Mouse (Mus musculus) liver, embryonic 14.5 days (tissue): ENCODE measurements around the gene Cebpa. TPM values are rescaled to one million over a fixed set of nuclear protein-coding genes. Genes with fewer than 3 reads are reported as not detected.

Experiments
- ATAC-seq: fragments of 200-750 bp; cut with Nextera tagmentation; 2 replicates; pipeline ENCODE4 v1.8.0; 2017; ENCODE audit warnings: moderate number of reproducible peaks, mild to moderate bottlenecking, moderate library complexity; ENCODE audit not compliant: insufficient read depth
- DNase-seq, 3 experiments: peaks; one replicate each; pipeline ENCODE4 v3.0.0-alpha.2; 2012 to 2013; ENCODE audit warnings: low read depth in 3 of 3, low spot score in 3 of 3
- H3K27ac ChIP-seq: fragments of 300-500 bp; sonication (generic); 2 replicates; pipeline ENCODE4 v1.5.1; 2014; ENCODE audit warnings: moderate library complexity, mild to moderate bottlenecking, control low read depth, inconsistent platforms
- H3K27me3 ChIP-seq: fragments of 300-500 bp; sonication (generic); 2 replicates; pipeline ENCODE4 v1.6.1; 2014; ENCODE audit warnings: mild to moderate bottlenecking, low read length, moderate library complexity; ENCODE audit not compliant: control insufficient read depth, insufficient read depth
- H3K36me3 ChIP-seq: fragments of 300-500 bp; sonication (generic); replicated peaks from 2 replicates; pipeline ENCODE4 v1.6.1; 2014; ENCODE audit warnings: low read depth; ENCODE audit not compliant: control insufficient read depth, insufficient read depth
- H3K4me1 ChIP-seq, 2 experiments: fragments of 200-500 bp in 1 of 2; fragments of 300-500 bp in 1 of 2; sonication (generic) in 1 of 2; replicated peaks; 2 replicates each; pipeline ENCODE4 v1.6.1; 2012 to 2014; ENCODE audit warnings: antibody characterized with exemption in 1 of 2, inconsistent platforms in 1 of 2, low read length in 1 of 2; ENCODE audit not compliant: control insufficient read depth in 2 of 2, insufficient read depth in 2 of 2
- H3K4me2 ChIP-seq: fragments of 300-500 bp; sonication (generic); 2 replicates; pipeline ENCODE4 v1.6.1; 2014; ENCODE audit warnings: low read depth, mild to moderate bottlenecking, control low read depth, moderate library complexity
- H3K4me3 ChIP-seq, 2 experiments: fragments of 200-500 bp in 1 of 2; fragments of 300-500 bp in 1 of 2; sonication (generic) in 1 of 2; 2 replicates each; pipeline ENCODE4 v1.5.1; 2012 to 2014; ENCODE audit warnings: low read depth in 2 of 2, low read length in 2 of 2, mild to moderate bottlenecking in 2 of 2, control low read depth in 1 of 2, inconsistent platforms in 1 of 2, moderate library complexity in 1 of 2; ENCODE audit not compliant: insufficient read depth in 1 of 2
- H3K9ac ChIP-seq: fragments of 300-500 bp; sonication (generic); replicated peaks from 2 replicates; pipeline ENCODE4 v1.6.1; 2014; ENCODE audit warnings: mild to moderate bottlenecking, control low read depth, moderate library complexity
- H3K9me3 ChIP-seq: fragments of 300-500 bp; sonication (generic); 2 replicates; pipeline ENCODE4 v1.6.1; 2016; ENCODE audit warnings: low read length, mixed read lengths; ENCODE audit not compliant: control insufficient read depth
- CTCF ChIP-seq: IDR thresholded peaks from 2 replicates; pipeline ENCODE4 v1.5.1; 2016; ENCODE audit warnings: antibody characterized with exemption, low read depth, control low read depth
- EP300 ChIP-seq: IDR thresholded peaks from 2 replicates; pipeline ENCODE4 v1.6.1; 2016; ENCODE audit warnings: antibody characterized with exemption, low read depth
- WGBS: fragments of 180-500 bp; shearing (Covaris S2); extraction: QIAGEN DNeasy Blood & Tissue Kit; methylation state at CpG from one replicate; pipeline ENCODE4 v1.1.7; 2014; ENCODE audit not compliant: insufficient replicate concordance; 5-methylcytosine and 5-hydroxymethylcytosine counted together
- polyA plus RNA-seq, 2 experiments: library from polyadenylated mRNA; depleted of rRNA in 1 of 2; stranded (reverse) in 1 of 2; unstranded in 1 of 2; fragments of >200 nt; fragmentation: Nextera tagmentation in 1 of 2; extraction: Ambion mirVana in 1 of 2; gene quantifications; 2 replicates each; pipeline versions ENCODE4 v1.2.1 to v1.2.3; 2012 to 2014

Gene Cebpa
- polyA plus RNA-seq, 2 experiments: 7.1 to 15.0 TPM

DNA sequence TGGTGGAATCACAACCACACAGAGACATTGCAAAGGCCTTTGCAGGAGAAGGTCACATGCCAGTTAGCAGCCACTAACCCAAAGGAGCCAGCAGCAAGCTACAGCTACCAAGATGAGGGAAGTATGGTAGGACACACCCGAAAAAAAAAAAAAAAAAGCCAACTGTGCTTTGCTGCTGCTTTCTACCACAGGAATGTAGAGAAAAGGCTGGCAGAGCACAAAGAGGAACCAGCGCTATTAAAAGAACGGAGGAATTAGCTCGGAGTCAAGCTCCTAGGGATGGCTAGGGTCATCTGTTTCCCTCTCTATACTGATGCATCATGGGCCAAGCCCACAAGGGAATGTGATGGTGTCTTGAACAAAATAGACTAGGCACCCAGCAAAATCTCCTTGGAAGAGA is 20.3 kb upstream of the Cebpa start:
- Histone ChIP-seq H3K9ac (no peak overlapping the region), H3K4me1 (no peaks in the 10 kb centered on the region), H3K4me2 (no peak overlapping the region), H3K27ac (no peak overlapping the region), H3K4me3 (no peak overlapping the region), H3K27me3 (no peaks in the 10 kb centered on the region), H3K9me3 (no peaks in the 10 kb centered on the region), H3K36me3 (no peaks in the 10 kb centered on the region)
- DNase-seq: no peak
- ATAC-seq: no peak
- WGBS: 19% methylated on average over 4 of the region's 4 CpGs
- TF ChIP-seq CTCF (no peak), EP300 (no peak)

DNA sequence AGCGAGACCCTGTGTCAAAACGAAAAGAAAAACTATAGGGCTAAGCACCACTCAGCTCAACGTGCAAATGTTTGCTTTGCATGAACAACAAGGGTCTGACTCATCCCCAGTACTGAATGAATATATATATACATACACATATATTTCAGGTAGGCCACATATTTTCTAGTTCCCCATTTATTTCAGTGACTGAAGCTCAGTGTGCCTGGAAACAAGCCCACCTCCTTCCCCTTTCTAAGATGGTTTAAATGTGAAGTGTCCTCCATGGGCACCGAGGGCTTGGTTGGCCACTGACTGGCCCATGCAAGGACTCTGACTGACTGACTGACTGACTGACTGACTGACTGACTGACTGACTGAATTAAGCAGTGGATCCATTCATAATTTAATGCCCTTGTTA is 19.6 kb upstream of the Cebpa start:
- ATAC-seq: no peak
- WGBS: 43% methylated on average over 4 of the region's 4 CpGs
- Histone ChIP-seq H3K9ac (no peak overlapping the region), H3K4me1 (no peaks in the 10 kb centered on the region), H3K4me2 (no peak overlapping the region), H3K27ac (no peak overlapping the region), H3K4me3 (no peak overlapping the region), H3K36me3 (no peaks in the 10 kb centered on the region), H3K27me3 (no peaks in the 10 kb centered on the region), H3K9me3 (no peaks in the 10 kb centered on the region)
- DNase-seq: no peak
- TF ChIP-seq EP300 (no peak), CTCF (no peak)

DNA sequence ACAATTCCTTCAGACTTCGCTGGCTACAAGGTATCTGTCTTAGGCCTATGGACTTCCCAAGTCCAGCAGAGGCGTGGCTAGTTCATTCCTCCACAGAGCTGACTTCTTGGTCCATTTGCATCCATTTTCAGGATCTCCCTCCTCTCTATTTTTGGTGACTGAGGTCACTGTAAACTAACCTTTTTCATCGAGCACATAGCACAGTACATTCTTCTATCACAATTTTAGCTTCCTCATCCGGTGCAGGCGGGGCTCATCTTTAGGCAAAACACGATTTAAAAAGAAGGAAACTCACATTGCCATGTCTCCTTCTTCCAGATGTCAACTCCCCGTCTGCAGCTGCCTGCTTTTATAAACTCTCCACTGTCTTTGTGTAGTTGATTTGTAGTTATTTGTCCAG is 12.5 kb upstream of the Cebpa start:
- Histone ChIP-seq H3K9me3 (no peaks in the 10 kb centered on the region), H3K27me3 (no peaks in the 10 kb centered on the region), H3K9ac (no peak overlapping the region), H3K4me1 (peaks cover 0 to 7% of the 10 kb centered on the region in 2 experiments; a peak in 2 of 4 replicates), H3K4me3 (no peak overlapping the region), H3K27ac (no peak overlapping the region), H3K4me2 (no peak overlapping the region), H3K36me3 (no peaks in the 10 kb centered on the region)
- no peak for DNase-seq
- WGBS: 37% methylated on average over 7 of the region's 7 CpGs
- TF ChIP-seq EP300: no peak
- no peak for TF ChIP-seq CTCF
- no peak for ATAC-seq

DNA sequence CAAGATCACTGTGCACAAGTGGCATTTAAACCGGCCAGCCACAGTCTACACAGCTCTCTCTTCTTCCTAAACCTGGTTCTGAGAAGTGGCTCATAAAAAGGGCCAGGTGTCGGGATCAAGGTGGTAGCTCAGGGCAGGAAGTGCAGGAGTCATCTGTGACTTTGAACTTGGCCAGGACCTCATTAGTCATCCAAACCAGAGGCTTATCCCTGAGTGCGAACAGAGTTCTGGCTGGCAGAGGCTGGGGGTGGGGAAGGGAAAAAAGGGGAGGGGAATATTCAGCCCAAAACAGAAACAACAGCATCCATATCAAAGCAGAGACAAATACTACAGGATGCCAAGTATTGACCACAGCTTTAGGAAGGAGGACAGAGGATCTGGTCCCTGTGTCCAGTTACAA is 11.5 kb upstream of the Cebpa start:
- peaks cover 0 to 7% of the 10 kb centered on the region in 2 experiments; a peak in 2 of 4 replicates for H3K4me1 ChIP-seq
- no peaks in the 10 kb centered on the region for H3K36me3 ChIP-seq
- H3K27me3 ChIP-seq: no peaks in the 10 kb centered on the region
- H3K4me3 ChIP-seq: no peak overlapping the region
- no peak for DNase-seq
- TF ChIP-seq EP300: no peak
- TF ChIP-seq CTCF: no peak
- H3K9me3 ChIP-seq: no peaks in the 10 kb centered on the region
- H3K27ac ChIP-seq: no peak overlapping the region
- H3K4me2 ChIP-seq: no peak overlapping the region
- ATAC-seq: no peak
- H3K9ac ChIP-seq: no peak overlapping the region
- WGBS: 29% methylated on average over 3 of the region's 3 CpGs

DNA sequence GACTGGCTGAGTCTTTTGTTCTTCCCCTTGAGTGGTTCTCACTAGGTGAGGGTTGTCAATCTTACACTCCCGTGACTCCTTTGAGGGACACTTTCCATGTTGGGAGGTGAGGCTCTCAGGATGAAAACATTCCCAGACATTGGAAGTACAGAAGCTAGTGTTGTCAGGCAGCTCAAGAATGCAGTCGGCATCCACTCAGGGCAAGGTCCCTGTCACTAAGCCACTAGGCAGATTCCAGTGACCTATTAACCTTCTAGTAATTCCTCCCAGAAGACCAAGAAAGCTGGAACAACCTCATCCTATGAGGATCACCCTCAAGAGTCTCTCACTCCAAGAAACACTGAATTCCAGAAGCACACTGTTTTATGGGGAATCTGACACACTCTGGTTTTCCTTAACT is 11.0 kb upstream of the Cebpa start:
- Histone ChIP-seq H3K9ac (no peak overlapping the region), H3K4me2 (no peak overlapping the region), H3K4me3 (no peak overlapping the region), H3K9me3 (no peaks in the 10 kb centered on the region), H3K36me3 (no peaks in the 10 kb centered on the region), H3K27me3 (no peaks in the 10 kb centered on the region), H3K4me1 (peaks cover 0 to 7% of the 10 kb centered on the region in 2 experiments; a peak in 2 of 4 replicates), H3K27ac (no peak overlapping the region)
- TF ChIP-seq CTCF: no peak
- no peak for TF ChIP-seq EP300
- DNase-seq (no peak), ATAC-seq (no peak)
- 53% methylated on average over 2 of the region's 2 CpGs for WGBS
